Mouse (Mus musculus) left cerebral cortex, adult 6 months (tissue): ENCODE results near the gene Mmp23. TPM values are rescaled to one million over a fixed set of nuclear protein-coding genes. Genes with fewer than 3 reads are reported as not detected.

Experiments used
- long read RNA-seq, 2 experiments: library from polyadenylated mRNA; unstranded; transcript quantifications; one replicate each; pipeline ENCODE4 v2.0.0; 2019 to 2020
- polyA plus RNA-seq: library from polyadenylated mRNA; unstranded; fragments of <200 nt; fragmentation: Nextera tagmentation; gene quantifications from 2 replicates; pipeline ENCODE4 v1.2.3, GENCODE M21; 2021

The Mmp23 gene
- polyA plus RNA-seq = 0.69 and 1.4 TPM in 2 replicates
- long read RNA-seq, experiment 1, partial matches to known transcripts = 2 of 6 reads
- long read RNA-seq, experiment 1, other reads (novel, unspliced or antisense) = 3 of 6 reads
- long read RNA-seq, experiment 2, partial matches to known transcripts = 0 of 1 reads
- long read RNA-seq, experiment 2, other reads (novel, unspliced or antisense) = 0 of 1 reads

GRCm38 (mm10) chr4:155653086-155653450, at the start of gene Mmp23:
Gene Mmp23 (minus strand): TSS chr4:155653384.

GRCm38 (mm10) chr4:155694111-155694481, 40.9 kb upstream of the Mmp23 start, which contains the start of gene Fndc10:
Gene Fndc10 (plus strand): TSS chr4:155694342.

GRCm38 (mm10) chr4:155668689-155669597, 15.8 kb upstream of the Mmp23 start, which contains the start of gene Mib2:
Gene Mib2 (minus strand): TSS chr4:155669198.

GRCm38 (mm10) chr4:155645308-155645707, 7.9 kb downstream of the Mmp23 start, which contains the start of gene Gm10563:
Gene Gm10563 (minus strand): TSS chr4:155645408.

GRCm38 (mm10) chr4:155624338-155625291, 28.6 kb downstream of the Mmp23 start, which contains the start of gene Cdk11b:
Gene Cdk11b (plus strand): TSS chr4:155624854.

GRCm38 (mm10) chr4:155601091-155601996, 51.8 kb downstream of the Mmp23 start, which contains the start of gene Slc35e2:
Gene Slc35e2 (plus strand): TSS chr4:155601416.

Other genes starting within 250 kb of the Mmp23 start
- 6.5 and 9.3 TPM in 2 replicates for gene Cfap74, start 244.2 kb downstream of the Mmp23 start, polyA plus RNA-seq
- 3.0 and 5.0 TPM in 2 replicates for gene Tmem52, start 184.3 kb downstream of the Mmp23 start, polyA plus RNA-seq
- gene Gnb1, start 162.0 kb downstream of the Mmp23 start, polyA plus RNA-seq = 1,449 and 1,717 TPM in 2 replicates
- gene Nadk, start 91.0 kb downstream of the Mmp23 start, polyA plus RNA-seq = 50.0 and 57.1 TPM in 2 replicates
- gene Slc35e2, start 52.0 kb downstream of the Mmp23 start, polyA plus RNA-seq = 25.0 and 31.7 TPM in 2 replicates
- gene Cdk11b, start 28.5 kb downstream of the Mmp23 start, polyA plus RNA-seq = 42.7 and 48.3 TPM in 2 replicates
- not detected in 2 replicates for gene Gm10563, start 8.0 kb downstream of the Mmp23 start, polyA plus RNA-seq
- 19.7 and 26.1 TPM in 2 replicates for gene Mib2, start 15.8 kb upstream of the Mmp23 start, polyA plus RNA-seq
- gene Fndc10, start 41.0 kb upstream of the Mmp23 start, polyA plus RNA-seq = 11.4 and 23.4 TPM in 2 replicates
- 228 and 240 TPM in 2 replicates for gene Ssu72, start 51.4 kb upstream of the Mmp23 start, polyA plus RNA-seq
- 3.6 and 7.2 TPM in 2 replicates for gene Tmem240, start 81.4 kb upstream of the Mmp23 start, polyA plus RNA-seq
- 25.7 TPM in 2 replicates for gene Atad3a, start 107.7 kb upstream of the Mmp23 start, polyA plus RNA-seq
- gene Vwa1, start 121.3 kb upstream of the Mmp23 start, polyA plus RNA-seq = 15.1 and 16.2 TPM in 2 replicates
- 10.4 and 10.7 TPM in 2 replicates for gene Tmem88b, start 132.5 kb upstream of the Mmp23 start, polyA plus RNA-seq
- not detected in 2 replicates for gene Ankrd65, start 137.1 kb upstream of the Mmp23 start, polyA plus RNA-seq
- gene Mrpl20, start 149.5 kb upstream of the Mmp23 start, polyA plus RNA-seq = 391 and 409 TPM in 2 replicates
- 19.6 and 23.2 TPM in 2 replicates for gene Ccnl2, start 159.1 kb upstream of the Mmp23 start, polyA plus RNA-seq
- gene Aurkaip1, start 177.9 kb upstream of the Mmp23 start, polyA plus RNA-seq = 248 and 249 TPM in 2 replicates
- 5.9 and 6.5 TPM in 2 replicates for gene Mxra8, start 186.3 kb upstream of the Mmp23 start, polyA plus RNA-seq
- gene Dvl1, start 194.0 kb upstream of the Mmp23 start, polyA plus RNA-seq = 5.4 and 6.3 TPM in 2 replicates
- 0.12 and 0.13 TPM in 2 replicates for gene Tas1r3, start 210.0 kb upstream of the Mmp23 start, polyA plus RNA-seq
- gene Cptp, start 216.1 kb upstream of the Mmp23 start, polyA plus RNA-seq = 13.1 and 21.5 TPM in 2 replicates
- 31.0 and 41.2 TPM in 2 replicates for gene Ints11, start 216.2 kb upstream of the Mmp23 start, polyA plus RNA-seq
- gene Pusl1, start 238.4 kb upstream of the Mmp23 start, polyA plus RNA-seq = 54.5 and 56.4 TPM in 2 replicates
- gene Acap3, start 238.4 kb upstream of the Mmp23 start, polyA plus RNA-seq = 19.6 and 35.6 TPM in 2 replicates